Mouse (Mus musculus) lung, postnatal 10 days (tissue): ENCODE data around the gene Riok2.
"Not testable (repeated sequence)": the region's sequence is repeated elsewhere in the genome, so short reads cannot be mapped to it uniquely, and the experiment has no call there.

Experiments used
- DNase-seq: peaks from one replicate; pipeline ENCODE4 v3.0.0; 2021

Gene Riok2

GRCm38 (mm10) chr17:17373918-17374910, at the start of gene Riok2:
Gene Riok2 (plus strand): TSS chr17:17374309.
- peak; percentile 98 for DNase-seq

- not testable (repeated sequence) for DNase-seq
These were observed 48.1 kb upstream of the Riok2 start for GRCm38 (mm10) chr17:17326022-17326421.

GRCm38 (mm10) chr17:17326636-17327035, 47.5 kb upstream of the Riok2 start:
- DNase-seq: no peak

- not testable (repeated sequence) for DNase-seq
These were observed 28.5 kb upstream of the Riok2 start for GRCm38 (mm10) chr17:17345374-17346183.

GRCm38 (mm10) chr17:17346281-17346680, 27.8 kb upstream of the Riok2 start:
- DNase-seq: not testable (repeated sequence)

GRCm38 (mm10) chr17:17373550-17373917, 575 bp upstream of the Riok2 start:
- no peak for DNase-seq

GRCm38 (mm10) chr17:17375581-17375980, 1.5 kb downstream of the Riok2 start:
- no peak for DNase-seq

- no peak for DNase-seq
These were observed 9.6 kb downstream of the Riok2 start for GRCm38 (mm10) chr17:17383703-17384102.

GRCm38 (mm10) chr17:17384502-17384901, 10.4 kb downstream of the Riok2 start:
- DNase-seq: no peak

- DNase-seq: no peak
These were observed 12.0 kb downstream of the Riok2 start for GRCm38 (mm10) chr17:17386117-17386516.

GRCm38 (mm10) chr17:17391823-17392222, 17.7 kb downstream of the Riok2 start:
- no peak for DNase-seq

GRCm38 (mm10) chr17:17392863-17393262, 18.8 kb downstream of the Riok2 start:
- peak; percentile 6 for DNase-seq

- no peak for DNase-seq
These were observed 19.2 kb downstream of the Riok2 start for GRCm38 (mm10) chr17:17393300-17393699.

GRCm38 (mm10) chr17:17394336-17394735, 20.2 kb downstream of the Riok2 start:
- peak; percentile 78 for DNase-seq

GRCm38 (mm10) chr17:17396869-17397268, 22.8 kb downstream of the Riok2 start:
- no peak for DNase-seq

GRCm38 (mm10) chr17:17398664-17399063, 24.6 kb downstream of the Riok2 start:
- DNase-seq: no peak

GRCm38 (mm10) chr17:17402222-17403004, 28.3 kb downstream of the Riok2 start, which contains the start of gene Lix1:
Gene Lix1 (plus strand): TSS chr17:17402672.
- peak; percentile 42 for DNase-seq

GRCm38 (mm10) chr17:17403038-17403437, 28.9 kb downstream of the Riok2 start:
- no peak for DNase-seq

- DNase-seq: no peak
These were observed 29.5 kb downstream of the Riok2 start for GRCm38 (mm10) chr17:17403578-17404112.

- DNase-seq: no peak
These were observed 30.9 kb downstream of the Riok2 start for GRCm38 (mm10) chr17:17404811-17405544.

- no peak for DNase-seq
These were observed 31.5 kb downstream of the Riok2 start for GRCm38 (mm10) chr17:17405606-17406005.

GRCm38 (mm10) chr17:17408137-17408536, 34.0 kb downstream of the Riok2 start:
- no peak for DNase-seq
